Mouse (Mus musculus): ENCODE measurements around the gene Syp. TPM values are rescaled to one million over a fixed set of nuclear protein-coding genes. Genes with fewer than 3 reads are reported as not detected.

Gene Syp
- total RNA-seq (2021): 10 to 100 TPM; 44.4 to 58.6 TPM
- long read RNA-seq, experiment 1, transcript Syp-201 (7 exons, 2,591 nt): major isoform, 24 of 48 reads
- long read RNA-seq, experiment 1, partial matches to known transcripts: 19 of 48 reads
- long read RNA-seq, experiment 1, other reads (novel, unspliced or antisense): 4 of 48 reads
- long read RNA-seq, experiment 2, transcript Syp-201 (7 exons, 2,591 nt): major isoform, 31 of 41 reads
- long read RNA-seq, experiment 2, partial matches to known transcripts: 2 of 41 reads
- long read RNA-seq, experiment 2, other reads (novel, unspliced or antisense): 8 of 41 reads

DNA sequence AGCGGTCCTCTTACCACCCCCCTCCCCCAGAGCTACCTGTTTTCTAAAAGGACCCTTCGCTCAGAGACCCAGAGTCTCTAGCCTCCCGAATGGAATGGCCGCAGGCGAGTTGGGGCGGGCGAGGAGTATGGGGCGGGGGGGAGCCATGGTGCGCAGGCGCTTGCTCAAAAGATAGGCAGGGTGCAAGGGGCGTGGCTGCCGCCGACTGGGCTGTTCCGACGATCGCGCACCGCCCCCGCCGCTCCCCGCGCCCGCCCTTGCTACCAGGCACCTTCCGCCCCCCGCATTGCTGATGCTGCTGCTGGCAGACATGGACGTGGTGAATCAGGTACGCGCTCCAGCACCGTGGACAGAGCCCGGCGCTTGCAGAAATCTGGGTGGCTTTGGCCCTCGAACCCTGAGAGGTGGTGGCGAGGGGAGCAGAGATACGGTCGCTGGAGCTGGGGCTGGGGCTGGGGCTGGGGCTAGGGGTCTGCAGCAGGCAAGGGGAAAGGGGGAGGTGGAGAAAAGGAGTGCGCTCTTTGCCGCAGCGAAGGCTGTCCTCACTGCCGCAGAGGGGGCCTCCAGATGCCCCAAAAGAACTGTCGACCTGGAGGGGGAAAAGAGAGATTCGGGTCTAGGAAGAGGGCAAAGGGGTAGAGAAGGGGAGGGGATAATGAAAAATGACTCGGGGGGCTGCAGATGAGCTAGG, at the start of gene Syp:
Syp (plus strand) TSS at position 71 of the 691 bp plus-strand sequence.
- DNase-seq: peak; percentile 90

DNA sequence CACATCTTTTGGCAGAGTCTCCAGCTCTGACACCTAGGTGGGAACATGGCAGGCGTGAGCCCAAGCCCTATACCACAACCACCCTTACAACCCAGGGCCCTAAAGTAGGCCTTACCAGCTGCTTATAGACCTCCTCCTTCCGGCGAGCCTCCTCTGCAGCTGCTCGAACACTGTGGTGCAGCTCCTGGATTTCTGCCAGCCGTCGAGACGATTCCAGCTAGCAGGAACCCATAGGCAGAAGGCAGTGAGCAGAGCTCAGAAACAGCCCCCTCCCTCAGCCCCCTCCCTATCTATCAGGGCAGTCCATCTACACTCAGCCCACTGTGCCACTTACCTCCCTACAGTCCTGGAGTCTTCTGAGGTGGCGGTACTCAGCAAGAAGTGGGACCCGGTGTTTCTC, 42.9 kb upstream of the Syp start:
- DNase-seq: no peak

DNA sequence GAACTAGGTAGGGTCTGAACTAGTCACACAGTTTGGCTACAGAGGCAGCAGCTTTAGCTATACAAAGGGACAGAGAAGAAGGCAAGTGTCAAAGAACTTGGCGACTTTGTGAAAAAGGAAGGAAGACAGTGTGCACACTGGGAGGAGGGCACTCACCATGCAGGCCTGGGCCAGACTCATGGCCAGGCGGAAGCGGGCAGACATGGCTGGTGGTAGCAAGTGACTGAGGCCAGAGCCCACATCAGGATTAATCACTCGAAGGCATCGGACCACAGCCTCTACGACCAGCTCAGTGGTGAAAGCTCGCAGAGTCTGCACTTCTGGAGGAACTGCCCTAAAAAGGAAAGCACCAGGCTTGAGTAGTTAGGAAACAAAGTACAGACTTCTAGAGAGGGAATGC, 34.3 kb upstream of the Syp start:
- DNase-seq: no peak

DNA sequence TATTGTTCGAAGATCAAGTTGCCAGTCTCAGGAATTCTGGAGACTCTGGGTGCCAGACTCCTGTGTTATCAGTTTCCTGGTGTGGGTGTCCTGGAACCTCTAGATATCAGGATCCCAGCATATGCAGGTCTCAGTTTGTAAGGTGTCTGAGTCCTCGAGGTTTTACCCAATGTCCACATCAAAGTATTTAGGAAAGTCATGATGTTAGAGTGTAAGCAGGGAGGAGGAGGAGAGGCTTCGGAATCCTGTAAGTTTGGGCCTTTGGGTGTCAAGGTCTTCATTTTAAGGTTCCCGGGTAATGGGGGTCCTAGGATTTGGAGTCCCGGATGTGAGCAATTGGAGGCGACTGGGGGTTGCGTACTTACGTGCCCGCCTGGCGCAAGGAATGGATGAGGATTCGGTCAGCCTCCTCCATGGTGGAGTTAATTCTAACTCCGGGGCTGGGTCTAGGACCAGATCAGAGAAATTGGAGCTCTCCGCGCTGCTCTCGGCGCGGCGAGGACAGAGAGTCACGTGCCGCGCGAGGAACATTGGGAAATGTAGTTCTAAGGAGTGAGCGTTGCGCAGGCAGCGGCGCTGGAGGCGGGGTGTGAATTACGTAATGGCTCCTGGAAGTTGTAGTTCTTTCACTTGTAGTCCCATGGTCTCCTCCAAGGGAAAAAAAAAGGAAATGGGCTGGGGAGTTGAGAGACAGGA, 33.2 kb upstream of the Syp start, which contains the start of gene Ccdc22:
Ccdc22 (minus strand) TSS at position 639 of the 696 bp plus-strand sequence.
- DNase-seq: peak; percentile 85

DNA sequence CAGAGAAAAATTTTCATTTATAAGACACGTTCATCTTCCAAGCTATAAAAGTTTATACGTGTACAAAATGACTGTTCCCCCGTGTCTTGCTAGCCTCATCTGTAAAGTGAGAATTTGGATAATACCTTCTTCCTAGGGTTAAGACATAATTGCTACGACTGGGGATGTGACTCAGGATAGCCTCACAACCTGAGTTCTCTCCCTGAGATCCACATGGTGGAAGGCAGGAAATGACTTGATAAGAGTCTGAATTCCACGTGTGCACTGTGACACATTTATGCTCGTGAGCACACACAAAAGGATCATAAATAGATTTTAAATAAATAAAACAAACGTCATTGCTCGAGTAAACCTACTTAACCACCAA, 32.7 kb upstream of the Syp start:
- no peak for DNase-seq

DNA sequence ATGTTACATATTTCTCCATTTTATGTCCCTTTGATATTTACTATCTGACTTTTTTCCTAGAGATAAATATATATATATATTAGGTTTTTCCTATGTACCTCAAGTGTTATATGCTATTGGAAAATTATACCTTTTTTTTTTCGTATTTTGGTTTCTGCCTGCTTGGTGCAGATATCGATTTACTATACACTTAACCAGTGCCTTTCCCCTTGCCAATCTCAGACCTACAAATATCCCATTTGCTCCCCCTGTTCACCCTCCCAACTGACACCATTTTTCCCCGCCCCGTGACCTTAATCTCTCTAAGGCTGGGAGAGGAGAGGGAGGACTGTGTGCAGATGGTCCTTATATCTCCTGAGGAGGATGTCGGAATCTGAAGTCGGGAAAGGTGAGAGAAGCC, 31.5 kb upstream of the Syp start, which contains the start of gene Cacna1f:
Cacna1f (plus strand) TSS at position 301 of the 400 bp plus-strand sequence.
- no peak for DNase-seq

DNA sequence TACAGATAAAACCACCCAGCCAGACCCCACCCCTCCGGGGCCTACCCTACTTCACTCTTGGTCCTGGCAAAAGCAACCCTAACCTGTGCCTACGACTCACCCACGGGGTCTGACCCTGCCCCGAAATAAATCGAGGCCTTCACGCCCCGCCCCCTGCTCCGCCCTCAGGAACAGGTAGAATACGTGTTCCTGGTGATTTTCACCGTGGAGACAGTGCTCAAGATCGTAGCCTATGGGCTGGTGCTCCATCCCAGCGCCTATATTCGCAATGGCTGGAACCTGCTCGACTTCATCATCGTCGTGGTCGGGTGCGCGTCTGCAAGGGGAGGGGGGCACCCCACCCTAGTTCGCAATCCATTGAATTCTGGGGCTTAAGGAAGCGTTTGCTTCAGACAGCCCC, 28.2 kb upstream of the Syp start:
- DNase-seq: no peak

DNA sequence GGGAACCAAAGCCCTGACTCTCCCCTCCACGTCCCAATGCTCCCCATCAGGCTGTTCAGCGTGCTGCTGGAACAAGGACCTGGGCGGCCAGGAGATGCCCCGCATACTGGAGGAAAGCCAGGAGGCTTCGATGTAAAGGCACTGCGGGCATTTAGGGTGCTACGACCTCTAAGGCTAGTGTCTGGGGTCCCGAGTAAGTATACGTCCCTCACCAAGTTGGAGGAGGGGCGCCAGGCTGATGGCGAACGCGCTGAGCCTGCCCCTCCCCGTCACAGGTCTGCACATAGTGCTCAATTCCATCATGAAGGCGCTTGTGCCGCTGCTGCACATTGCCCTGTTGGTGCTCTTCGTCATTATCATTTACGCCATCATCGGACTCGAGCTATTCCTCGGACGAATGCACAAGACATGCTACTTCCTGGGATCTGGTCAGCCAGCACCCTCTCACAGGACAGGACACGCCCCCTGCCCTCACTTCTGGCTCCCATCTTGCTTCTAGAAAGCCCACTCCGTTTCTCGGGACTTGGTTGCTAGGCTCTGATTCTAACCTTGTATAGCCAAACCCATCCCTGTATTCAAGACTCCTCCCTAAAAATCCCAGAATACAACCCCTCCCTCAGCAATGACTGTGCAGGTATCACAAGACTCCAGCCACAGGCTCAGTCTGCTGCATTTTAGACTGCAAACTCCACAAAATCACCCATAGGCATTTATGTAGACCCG, 27.6 kb upstream of the Syp start:
- no peak for DNase-seq

DNA sequence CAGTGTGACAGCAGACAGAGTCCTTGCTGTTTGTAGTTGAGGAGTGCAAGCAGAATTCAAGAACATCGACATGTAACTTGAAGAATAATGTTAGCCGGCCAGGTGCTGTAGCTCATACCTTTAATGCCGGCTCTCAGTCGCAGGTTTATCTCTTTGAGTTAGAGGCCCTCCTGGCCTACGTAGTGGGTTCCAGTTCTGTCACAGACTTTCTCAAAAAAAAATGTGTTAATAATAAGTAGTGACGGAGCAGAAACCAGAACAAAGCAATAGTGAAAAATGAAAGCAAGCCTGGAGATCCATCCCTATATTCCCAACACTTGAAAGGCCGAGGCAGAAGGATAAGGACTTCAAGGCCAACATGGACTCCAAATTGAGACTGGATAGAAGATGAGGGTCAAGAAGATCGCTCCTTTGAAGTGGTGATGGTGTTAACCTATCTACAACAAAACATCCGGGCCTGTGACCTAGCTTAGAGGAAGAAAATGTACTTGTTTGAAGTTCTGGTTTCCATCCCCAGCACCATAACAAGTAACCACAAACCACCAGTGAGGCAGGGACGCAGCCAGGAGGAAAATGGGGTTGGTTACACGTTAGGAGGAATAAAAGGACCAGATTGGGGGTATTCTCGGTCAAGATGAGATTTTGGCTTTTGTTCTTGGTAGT, 20.3 kb upstream of the Syp start:
- no peak for DNase-seq

DNA sequence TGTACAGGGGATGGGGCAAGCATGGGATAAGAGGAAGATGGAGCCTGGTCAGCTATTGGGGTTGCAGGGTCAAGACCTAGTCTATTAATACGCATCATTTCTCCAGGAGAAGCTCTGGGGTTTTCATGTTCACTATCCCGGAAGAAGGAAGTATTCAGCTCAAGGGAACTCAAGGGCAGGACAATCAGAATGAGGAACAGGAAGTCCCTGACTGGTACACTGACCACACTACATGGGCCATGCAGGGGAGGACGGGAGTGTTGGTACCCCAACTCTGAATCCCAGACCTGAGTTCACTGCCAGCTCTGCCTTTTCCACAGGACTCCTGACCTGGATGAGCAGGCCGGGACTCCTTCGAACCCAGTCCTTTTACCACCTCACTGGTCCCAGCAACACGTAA, 5.7 kb upstream of the Syp start:
- no peak for DNase-seq

DNA sequence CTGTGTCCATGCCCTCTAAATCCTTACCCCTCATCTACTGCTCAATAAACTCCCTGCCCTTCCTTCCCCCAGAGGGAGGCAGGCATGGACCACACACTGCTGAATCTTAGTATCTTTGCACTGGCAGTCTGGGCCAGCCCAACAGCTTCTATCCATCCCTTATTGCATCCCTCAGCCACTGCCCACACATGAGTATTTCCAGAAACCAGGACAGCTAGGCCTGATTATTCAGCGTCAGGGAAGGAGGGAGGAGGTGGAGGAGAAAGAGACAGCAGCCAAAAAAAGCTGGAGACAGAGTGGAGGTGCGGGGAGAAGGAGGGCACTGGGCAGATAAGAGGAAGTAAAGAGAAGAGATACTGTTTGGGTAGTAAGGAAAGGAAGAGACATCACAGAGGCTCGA, 3.2 kb upstream of the Syp start:
- DNase-seq: no peak

DNA sequence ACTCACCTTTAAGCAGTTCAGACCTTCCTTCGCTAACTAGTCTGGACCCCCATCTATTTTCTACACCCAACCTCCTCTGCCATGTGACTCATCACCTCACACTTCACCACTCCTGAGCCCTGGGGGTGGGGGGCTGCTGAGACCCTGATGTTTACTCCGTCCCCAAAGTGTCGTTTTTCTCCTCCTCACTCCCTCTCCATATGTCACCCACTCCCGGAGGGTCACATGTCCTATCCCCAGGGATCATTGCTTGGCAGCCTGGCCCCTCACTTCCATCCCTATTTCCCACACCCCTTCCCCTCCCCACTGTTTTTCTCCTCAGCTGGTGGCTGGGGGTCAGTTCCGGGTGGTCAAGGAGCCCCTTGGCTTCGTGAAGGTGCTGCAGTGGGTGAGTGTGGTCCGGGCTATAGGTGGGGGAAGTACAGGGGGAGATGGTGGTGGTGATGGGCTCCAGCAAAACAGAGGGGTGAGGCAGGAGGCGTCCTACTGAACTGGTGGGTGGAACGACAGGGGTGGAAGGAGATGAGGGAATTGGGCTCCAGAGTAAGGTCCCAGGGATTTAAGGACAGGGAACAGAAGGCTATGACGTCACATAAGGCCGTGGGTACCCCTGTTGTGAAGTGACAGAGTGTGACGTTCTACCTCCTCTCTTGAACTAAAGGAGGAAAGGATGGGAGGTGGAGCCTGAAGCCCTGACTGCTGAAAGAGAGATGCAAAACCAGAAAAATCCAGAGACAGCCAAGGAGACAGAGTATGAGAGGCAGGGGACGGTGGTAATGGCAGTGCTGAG, 1.5 kb downstream of the Syp start:
- DNase-seq: no peak

DNA sequence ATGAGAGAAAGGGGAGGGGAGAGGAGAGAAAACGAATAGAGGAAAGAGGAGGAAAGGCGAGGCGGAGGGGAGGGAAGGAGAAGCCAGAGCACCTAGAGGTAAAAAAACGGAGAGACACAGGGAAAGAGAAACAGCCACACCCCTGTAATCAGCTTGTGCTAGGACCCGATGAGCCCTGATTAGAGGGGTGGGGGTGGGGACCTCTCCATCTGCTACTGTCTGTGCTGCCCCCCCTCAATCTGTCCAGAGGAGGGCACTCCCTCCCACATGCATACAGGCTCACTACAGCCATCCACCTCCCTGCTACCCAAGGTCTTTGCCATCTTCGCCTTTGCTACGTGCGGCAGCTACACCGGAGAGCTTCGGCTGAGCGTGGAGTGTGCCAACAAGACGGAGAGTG, 2.5 kb downstream of the Syp start:
- DNase-seq: no peak

DNA sequence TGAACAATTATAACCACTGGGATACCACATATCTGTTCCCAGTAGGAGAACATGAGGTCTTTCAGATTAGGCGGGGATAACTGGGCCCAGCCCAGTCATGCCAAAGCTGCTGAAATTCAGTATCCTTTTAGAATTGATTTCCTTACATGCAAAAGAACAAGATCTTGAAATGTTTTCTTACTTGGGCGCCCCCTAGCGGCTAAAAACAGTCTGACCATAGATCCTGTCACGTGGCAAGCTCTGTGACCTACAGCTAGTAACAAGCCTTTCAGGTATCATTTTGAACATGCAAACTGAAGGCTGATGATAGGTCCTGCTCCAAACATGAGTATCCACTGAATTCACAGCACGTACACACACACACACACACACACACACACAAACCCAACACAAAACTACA, 7.1 kb downstream of the Syp start:
- peak; percentile 87 for DNase-seq

DNA sequence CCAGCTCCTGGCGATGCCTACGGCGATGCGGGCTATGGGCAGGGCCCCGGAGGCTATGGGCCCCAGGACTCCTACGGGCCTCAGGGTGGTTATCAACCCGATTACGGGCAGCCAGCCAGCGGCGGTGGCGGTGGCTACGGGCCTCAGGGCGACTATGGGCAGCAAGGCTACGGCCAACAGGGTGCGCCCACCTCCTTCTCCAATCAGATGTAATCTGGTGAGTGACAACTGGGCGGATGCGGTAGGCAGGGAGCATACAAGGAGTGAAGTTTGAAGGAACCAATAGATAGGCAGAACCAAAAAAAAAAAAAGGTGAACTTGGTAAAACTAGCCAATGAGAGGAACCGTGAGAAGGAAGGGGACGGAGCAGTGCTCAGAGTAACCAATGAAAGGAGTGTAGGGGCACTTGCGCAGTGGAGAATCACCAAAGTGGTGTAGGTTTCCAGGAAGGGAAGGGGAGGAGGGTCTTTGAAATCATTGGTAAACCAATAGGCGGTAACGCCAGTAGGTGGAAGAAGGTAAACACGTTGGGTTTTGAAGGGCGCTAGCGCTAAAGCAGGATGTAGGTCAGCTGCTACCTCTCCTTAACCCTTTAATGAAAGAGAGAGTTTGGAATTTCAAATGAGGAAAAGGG, 10.5 kb downstream of the Syp start:
- peak; percentile 84 for DNase-seq

DNA sequence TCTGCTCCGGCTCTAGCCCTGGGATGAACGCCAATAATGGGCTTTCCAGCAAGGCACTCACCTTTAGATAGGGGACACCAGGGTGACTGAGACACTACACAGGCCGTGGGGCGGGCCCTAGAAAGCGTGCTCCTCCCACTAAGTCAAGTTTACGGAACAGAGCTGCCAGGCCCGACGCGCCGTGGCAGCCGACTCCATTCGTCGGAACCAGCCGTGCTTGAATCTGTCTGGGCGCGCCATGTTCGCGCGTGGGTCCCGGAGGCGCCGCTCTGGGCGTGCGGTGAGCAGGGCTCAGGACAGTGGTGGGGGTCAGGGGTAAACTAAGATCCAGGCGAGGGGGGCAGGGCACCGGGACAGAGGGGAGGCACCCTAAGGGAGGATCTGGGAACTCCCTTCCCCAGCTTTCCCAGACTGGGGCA, 19.0 kb downstream of the Syp start, which contains the start of gene Prickle3:
Prickle3 (plus strand) TSS at position 40 of the 419 bp plus-strand sequence.
- DNase-seq: peak; percentile 76

DNA sequence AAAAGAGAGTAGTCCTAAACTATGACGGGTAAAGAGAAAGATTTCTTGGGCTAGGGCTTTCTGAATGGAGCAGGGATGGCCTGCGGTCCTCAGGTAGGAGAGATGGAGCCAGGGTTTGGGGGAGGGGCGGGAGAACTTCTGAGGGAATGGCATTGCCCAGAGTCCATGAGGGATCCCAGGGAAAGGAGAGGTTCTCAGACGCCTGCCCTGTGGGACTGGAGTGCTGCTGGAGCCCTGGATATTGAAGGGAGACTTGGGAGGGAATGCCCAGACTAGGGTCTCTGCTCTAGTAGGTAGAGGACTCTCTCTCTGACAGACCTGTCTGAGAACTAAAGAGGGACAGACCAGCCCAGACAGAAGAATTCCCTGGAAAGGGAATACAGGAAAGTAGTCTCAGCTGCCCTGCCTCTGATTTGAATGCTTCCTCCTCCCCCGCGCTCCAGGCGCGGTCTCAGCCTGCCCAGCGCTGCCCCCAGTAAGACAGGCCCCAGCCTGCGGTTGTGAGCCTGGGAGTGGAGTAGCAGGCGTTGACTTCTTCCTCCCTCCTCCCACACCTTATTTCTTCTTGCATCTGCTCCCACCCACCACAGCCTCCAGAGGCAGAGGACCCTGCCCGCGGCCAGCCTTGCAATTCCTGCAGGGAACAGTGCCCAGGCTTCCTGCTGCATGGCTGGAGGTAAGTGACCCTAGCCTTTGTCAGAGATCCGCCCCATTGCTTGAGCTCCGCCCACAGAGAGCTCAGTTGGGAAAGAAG, 19.9 kb downstream of the Syp start:
- DNase-seq: peak; percentile 79

DNA sequence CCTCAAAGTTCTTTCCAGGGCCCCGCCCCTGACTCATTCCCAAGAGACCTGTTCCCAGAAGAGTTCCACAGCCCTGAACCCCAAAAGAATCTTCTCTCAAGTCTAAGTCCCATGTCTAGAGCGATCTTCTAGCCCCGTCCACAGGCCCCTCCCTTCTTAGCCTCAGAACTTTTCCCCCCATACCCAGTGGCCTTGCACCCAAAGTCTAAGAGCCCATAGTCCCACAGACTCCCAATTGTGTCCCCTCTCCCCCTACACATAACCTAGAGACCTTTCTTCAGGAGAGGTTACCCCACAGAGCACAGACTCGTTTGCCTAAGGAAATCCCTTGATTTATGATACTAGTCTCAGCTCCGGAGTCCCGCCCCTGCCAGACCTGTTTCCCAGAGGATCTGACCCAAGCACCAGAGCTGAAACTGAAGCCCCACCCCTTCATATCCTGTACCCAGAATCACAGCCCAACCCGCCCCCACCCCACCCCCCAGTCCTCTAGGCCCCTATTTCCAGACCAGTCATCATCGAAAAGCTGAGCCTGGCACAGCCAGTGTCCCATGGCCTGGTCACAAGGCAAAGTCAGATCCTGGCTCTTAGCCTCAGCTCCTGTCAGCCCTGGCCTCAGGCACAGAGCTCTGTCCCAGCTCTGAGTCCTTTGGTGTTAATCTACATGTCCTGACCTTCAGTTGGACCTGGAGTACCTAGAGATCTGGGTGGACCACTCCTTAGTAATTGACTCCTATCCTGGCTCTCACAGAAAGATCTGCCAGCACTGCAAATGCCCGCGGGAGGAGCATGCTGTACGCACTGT, 20.7 kb downstream of the Syp start:
- DNase-seq: peak; percentile 31

DNA sequence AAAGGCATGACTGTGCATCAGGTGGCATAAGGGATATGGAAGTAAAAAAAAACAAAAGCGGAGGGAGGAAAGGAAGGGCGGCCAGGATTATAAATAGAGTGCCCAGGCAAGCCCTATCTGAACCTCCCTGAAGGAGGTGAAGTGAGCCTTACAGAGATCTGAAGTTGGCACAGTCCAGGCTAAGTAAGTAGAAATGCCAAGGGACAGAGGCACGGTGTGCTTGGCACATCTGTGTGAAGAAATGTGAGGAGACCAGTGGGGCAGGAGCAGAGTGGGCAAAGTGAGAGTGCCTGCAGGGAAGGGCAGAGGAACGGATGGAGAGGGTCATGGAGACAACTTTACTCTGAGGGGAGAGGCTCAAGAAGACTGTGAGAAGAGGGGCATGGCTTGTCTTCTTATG, 22.8 kb downstream of the Syp start:
- no peak for DNase-seq

Data from adrenal gland, postnatal 10 days (tissue).